Mouse (Mus musculus): ENCODE measurements around the gene Slc38a6. TPM values are rescaled to one million over a fixed set of nuclear protein-coding genes. Genes with fewer than 3 reads are reported as not detected.

Slc38a6 gene
- polyA plus RNA-seq (2012; rRNA removed), result 4.9 and 9.8 TPM in 2 replicates

DNA sequence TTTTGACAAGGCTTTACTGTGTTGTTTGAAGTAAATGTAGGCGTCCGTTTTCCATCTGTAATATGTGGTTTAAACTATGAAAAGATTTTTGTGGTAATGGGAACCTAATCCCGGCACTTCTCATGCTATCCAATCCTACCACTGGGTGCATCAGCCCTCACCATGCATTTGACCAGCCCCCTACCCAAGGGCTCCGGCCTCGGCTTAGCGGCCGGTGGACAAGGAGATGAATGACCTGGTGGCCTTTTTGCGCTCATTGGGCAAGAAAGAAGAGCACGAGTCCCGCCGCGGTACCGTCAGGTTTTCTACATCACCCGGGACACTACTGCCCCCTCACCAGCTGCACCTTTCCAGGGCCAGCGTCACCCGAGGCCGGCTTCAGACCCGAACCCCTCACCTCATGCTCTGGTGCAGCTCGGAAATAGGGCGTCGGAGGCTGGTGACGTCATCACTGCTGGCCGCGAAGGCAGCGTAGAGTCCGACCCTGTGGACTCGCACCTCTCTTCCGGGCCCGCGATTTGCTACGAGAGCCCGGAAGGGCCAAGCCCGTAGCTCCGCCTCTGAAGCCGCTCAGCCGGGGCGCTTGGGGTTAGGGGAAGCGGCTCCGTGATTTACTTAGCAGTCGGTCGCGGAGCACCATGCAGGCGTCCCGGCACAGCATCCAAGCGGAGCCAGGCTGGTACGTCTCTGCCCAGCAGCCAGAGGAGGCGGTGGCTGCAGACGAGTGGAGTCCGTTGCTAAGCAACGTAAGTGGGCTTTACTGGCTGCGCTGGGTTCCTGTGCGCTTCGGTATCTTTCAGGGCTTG lies at the start of gene Slc38a6, which contains the start of gene Trmt5:
Slc38a6 (plus strand) TSS at position 493 of the 806 bp plus-strand sequence.
Trmt5 (minus strand) TSS at position 424 of the 806 bp plus-strand sequence.

Other genes starting within 250 kb of the Slc38a6 start
- not detected in 2 replicates for gene Six1, start 232.9 kb upstream of the Slc38a6 start, polyA plus RNA-seq (2012; rRNA removed)
- gene Six4, start 173.3 kb upstream of the Slc38a6 start, polyA plus RNA-seq (2012; rRNA removed), result 0.15 and 0.24 TPM in 2 replicates
- gene Mnat1, start 163.1 kb upstream of the Slc38a6 start, polyA plus RNA-seq (2012; rRNA removed), result 2.5 TPM in 2 replicates
- gene Trmt5, start 69 bp upstream of the Slc38a6 start, polyA plus RNA-seq (2012; rRNA removed), result 1.7 and 2.0 TPM in 2 replicates